Mouse (Mus musculus): ENCODE results near the gene Hk1.

DNA sequence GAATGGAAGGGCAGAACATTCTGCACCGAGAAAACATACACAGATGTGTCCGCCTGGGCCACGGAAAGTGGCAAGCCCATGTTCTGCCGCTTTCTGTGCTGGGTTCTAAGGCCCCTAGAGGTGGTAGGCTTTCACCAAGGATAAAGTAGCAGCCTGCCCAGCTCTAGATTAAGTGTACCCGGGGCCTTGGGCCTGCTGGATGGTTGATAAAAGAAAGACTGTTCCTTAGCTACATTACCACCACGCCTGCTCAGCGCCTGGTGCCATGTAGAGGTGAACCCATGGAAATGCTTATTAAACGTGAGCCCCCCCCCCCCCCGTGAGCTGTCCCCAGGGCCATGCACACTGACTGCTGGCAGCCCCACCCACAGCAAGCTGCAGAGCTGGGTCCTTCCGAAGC is 142.5 kb downstream of the Hk1 start:
- TF ChIP-seq CTCF (IDR thresholded peaks at IDR 0.05; ENCODE audit: control insufficient read depth, insufficient read depth, insufficient read length) (no peak), MYOG (IDR thresholded peaks at IDR 0.05; ENCODE audit: control insufficient read depth, extremely low read depth, insufficient read length) (no peak), MYOD1 (IDR thresholded peaks at IDR 0.05; ENCODE audit: control insufficient read depth, insufficient read length, low read depth) (no peak), USF1 (IDR thresholded peaks at IDR 0.05; ENCODE audit: low read depth) (no peak), CEBPB (IDR thresholded peaks at IDR 0.05; ENCODE audit: low read depth) (no peak), FOSL1 (IDR thresholded peaks at IDR 0.05; ENCODE audit: insufficient read depth, low read length, poor library complexity, severe bottlenecking) (no peak)

All from C2C12 (cell line).